Mouse (Mus musculus): Measurements from ENCODE around the gene Nme9. TPM values are rescaled to one million over a fixed set of nuclear protein-coding genes. Genes with fewer than 3 reads are reported as not detected.

Nme9 gene
- polyA plus RNA-seq, 1 experiment from 2014 or later: 1.5 TPM

DNA sequence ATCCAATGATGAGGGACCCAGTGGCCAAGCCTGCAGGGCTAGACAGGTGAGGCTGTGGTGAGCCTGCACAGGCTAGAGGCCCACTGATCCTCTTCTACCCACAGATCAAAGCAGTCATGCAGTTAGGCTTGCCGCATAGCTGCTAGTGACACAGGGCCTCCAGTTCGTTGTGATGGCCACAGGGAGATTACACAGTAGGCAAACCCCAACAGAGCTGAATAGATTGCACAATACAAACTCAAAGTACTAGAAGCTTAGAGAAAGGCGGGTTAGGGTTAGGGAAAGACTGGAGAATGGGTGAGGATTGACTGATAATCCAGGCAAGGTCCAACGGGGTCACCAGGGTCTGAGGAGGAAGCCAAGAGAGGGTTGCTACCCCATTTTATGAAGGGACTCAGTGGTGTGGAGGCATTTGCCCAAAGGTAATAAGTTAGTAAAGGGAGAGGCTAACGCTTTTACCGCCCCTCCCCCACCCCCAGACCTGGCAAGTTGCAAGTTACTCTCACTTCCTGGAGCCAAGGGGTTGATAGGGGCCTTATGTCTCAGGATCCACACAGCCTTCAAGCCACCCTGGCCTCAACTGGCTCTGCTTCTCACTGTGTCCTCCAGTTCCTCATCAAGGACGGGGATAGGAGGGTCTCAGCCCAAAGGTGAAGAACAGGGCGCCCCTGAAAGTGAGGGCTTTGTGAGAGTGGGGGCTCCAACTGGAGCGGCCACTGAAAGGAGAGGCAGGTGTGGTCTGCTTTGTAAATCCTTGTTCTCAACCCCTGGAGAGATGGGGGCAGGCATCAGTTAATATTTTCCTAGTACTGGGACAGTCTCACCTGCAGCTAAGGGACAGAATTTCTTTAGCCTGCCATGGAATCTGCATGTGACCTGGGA is 27.3 kb upstream of the Nme9 start:
- H3K27ac ChIP-seq (ENCODE audit: low read depth, low read length): no peak overlapping the region
- WGBS: 70% methylated on average over 9 of the region's 9 CpGs
- ATAC-seq: no peak
- no peak overlapping the region for H3K4me2 ChIP-seq (ENCODE audit: low read length)
- H3K9ac ChIP-seq (ENCODE audit: low read length): no peak overlapping the region
- no peak for DNase-seq (ENCODE audit: low spot score)
- no peaks in the 10 kb centered on the region for H3K27me3 ChIP-seq (replicated peaks; ENCODE audit: control insufficient read depth, insufficient read depth, low read length)
- H3K9me3 ChIP-seq (replicated peaks; ENCODE audit: control insufficient read depth, low read length): no peaks in the 10 kb centered on the region
- no peak overlapping the region for H3K4me3 ChIP-seq (ENCODE audit: low read depth, low read length)
- no peaks in the 10 kb centered on the region for H3K36me3 ChIP-seq (ENCODE audit: control insufficient read depth, insufficient read depth, low read length)
- H3K4me1 ChIP-seq (ENCODE audit: control insufficient read depth, insufficient read depth, low read length): peaks cover 5% of the 10 kb centered on the region

DNA sequence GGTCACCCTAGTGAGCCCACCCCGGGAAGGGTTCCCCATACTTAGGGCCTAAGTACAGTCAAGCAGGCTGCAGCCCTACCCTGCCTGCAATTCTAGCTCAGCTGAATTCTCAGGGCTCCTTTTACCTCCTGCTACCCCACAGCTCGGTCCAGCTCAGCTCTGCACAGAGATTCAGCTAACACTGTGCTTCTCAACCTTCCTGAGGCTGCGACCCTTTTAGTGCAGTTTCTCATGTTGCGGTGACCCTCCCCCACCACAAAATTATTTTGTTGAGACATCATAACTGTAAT is 26.8 kb upstream of the Nme9 start:
- Histone ChIP-seq H3K27me3 (replicated peaks; ENCODE audit: control insufficient read depth, insufficient read depth, low read length) (no peaks in the 10 kb centered on the region), H3K9me3 (replicated peaks; ENCODE audit: control insufficient read depth, low read length) (no peaks in the 10 kb centered on the region), H3K4me3 (ENCODE audit: low read depth, low read length) (no peak overlapping the region), H3K9ac (ENCODE audit: low read length) (no peak overlapping the region), H3K27ac (ENCODE audit: low read depth, low read length) (no peak overlapping the region), H3K4me1 (ENCODE audit: control insufficient read depth, insufficient read depth, low read length) (peaks cover 5% of the 10 kb centered on the region; the same call in 1 of the 2 replicates), H3K4me2 (ENCODE audit: low read length) (no peak overlapping the region), H3K36me3 (ENCODE audit: control insufficient read depth, insufficient read depth, low read length) (no peaks in the 10 kb centered on the region)
- DNase-seq (ENCODE audit: low spot score) (no peak), ATAC-seq (no peak)
- 79% methylated on average over 4 of the region's 4 CpGs for WGBS

- 73% methylated on average over 9 of the region's 9 CpGs for WGBS
Observed at GRCm38 (mm10) chr9:99425262-99425661, 26.0 kb upstream of the Nme9 start.

DNA sequence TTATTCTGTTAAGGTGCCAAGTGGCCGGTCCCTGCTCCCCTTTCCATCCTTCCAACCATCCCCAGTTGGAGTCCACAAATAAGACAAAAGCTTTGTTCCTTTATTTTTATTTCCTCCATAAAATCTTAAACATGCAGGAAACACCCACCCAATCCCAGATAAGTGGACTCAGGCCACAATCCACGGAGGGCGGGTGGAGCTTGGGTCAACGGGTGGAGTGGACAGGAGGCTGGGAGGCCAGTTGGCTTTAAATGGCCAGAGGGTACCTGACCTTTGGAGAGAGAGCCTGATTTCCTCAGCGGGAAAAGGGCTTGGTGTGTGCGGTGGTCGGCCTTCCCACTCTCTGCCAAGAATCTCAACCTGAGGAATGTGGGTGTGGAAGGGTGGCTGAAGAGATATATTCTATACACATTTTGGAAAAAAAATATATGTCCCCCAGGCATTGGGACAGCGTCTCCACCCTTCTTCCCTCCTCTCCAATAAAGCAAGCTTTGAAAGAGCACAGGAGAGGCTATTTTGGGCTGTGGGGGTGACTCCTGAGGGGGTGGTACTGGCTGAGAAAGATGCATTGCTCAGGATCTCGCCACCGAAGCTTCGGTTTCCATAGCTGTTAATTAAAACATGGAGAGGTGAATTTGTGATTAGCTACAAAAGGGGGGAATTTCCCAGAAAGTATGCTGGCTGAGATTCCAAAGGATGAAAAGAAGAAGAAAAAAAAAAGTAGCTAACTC is 22.5 kb upstream of the Nme9 start:
- peaks cover 11% of the 10 kb centered on the region; the same call in 1 of the 2 replicates for H3K4me1 ChIP-seq (ENCODE audit: control insufficient read depth, insufficient read depth, low read length)
- H3K4me2 ChIP-seq (ENCODE audit: low read length): no peak overlapping the region
- no peak for ATAC-seq
- no peaks in the 10 kb centered on the region for H3K9me3 ChIP-seq (replicated peaks; ENCODE audit: control insufficient read depth, low read length)
- H3K36me3 ChIP-seq (ENCODE audit: control insufficient read depth, insufficient read depth, low read length): no peaks in the 10 kb centered on the region
- H3K27ac ChIP-seq (ENCODE audit: low read depth, low read length): no peak overlapping the region
- DNase-seq (ENCODE audit: low spot score): no peak
- H3K27me3 ChIP-seq (replicated peaks; ENCODE audit: control insufficient read depth, insufficient read depth, low read length): no peaks in the 10 kb centered on the region
- no peak overlapping the region for H3K4me3 ChIP-seq (ENCODE audit: low read depth, low read length)
- no peak overlapping the region for H3K9ac ChIP-seq (ENCODE audit: low read length)
- 73% methylated on average over 11 of the region's 11 CpGs for WGBS

More at GRCm38 (mm10) chr9:99425262-99425661, 26.0 kb upstream of the Nme9 start:
- ATAC-seq: no peak
- Histone ChIP-seq H3K36me3 (ENCODE audit: control insufficient read depth, insufficient read depth, low read length) (no peaks in the 10 kb centered on the region), H3K9ac (ENCODE audit: low read length) (no peak overlapping the region), H3K4me2 (ENCODE audit: low read length) (no peak overlapping the region), H3K27ac (ENCODE audit: low read depth, low read length) (no peak overlapping the region), H3K9me3 (replicated peaks; ENCODE audit: control insufficient read depth, low read length) (no peaks in the 10 kb centered on the region), H3K27me3 (replicated peaks; ENCODE audit: control insufficient read depth, insufficient read depth, low read length) (no peaks in the 10 kb centered on the region), H3K4me3 (ENCODE audit: low read depth, low read length) (no peak overlapping the region), H3K4me1 (ENCODE audit: control insufficient read depth, insufficient read depth, low read length) (peaks cover 5% of the 10 kb centered on the region; the same call in 1 of the 2 replicates)
- no peak for DNase-seq (ENCODE audit: low spot score)

- 85% methylated on average over 3 of the region's 3 CpGs for WGBS
- no peak overlapping the region for H3K27ac ChIP-seq (ENCODE audit: low read depth, low read length)
- ATAC-seq: no peak
Observed at GRCm38 (mm10) chr9:99429845-99430244, 21.4 kb upstream of the Nme9 start.

DNA sequence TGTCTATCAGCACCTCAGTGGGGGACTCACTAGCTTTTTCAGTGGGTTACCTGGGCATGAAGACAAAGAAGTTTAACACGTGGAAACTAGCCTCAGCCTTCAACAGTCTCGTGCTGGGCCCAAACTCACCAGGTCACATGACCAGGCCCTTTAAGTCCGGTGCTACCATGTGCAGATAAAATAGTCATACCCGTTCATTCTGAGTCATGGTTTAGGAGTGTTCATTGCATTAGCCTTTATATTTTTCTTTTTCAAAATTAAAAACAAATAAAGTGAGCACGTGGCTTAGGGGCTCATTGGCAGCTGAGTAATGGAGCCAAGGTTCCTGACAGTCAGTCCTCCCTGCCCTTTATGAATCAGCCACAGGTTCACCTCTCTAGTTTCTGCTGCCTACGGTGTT is 20.5 kb upstream of the Nme9 start:
- Histone ChIP-seq H3K4me3 (ENCODE audit: low read depth, low read length) (no peak overlapping the region), H3K27me3 (replicated peaks; ENCODE audit: control insufficient read depth, insufficient read depth, low read length) (no peaks in the 10 kb centered on the region), H3K4me2 (ENCODE audit: low read length) (no peak overlapping the region), H3K9ac (ENCODE audit: low read length) (no peak overlapping the region), H3K4me1 (ENCODE audit: control insufficient read depth, insufficient read depth, low read length) (peaks cover 25% of the 10 kb centered on the region), H3K36me3 (ENCODE audit: control insufficient read depth, insufficient read depth, low read length) (no peaks in the 10 kb centered on the region), H3K9me3 (replicated peaks; ENCODE audit: control insufficient read depth, low read length) (no peaks in the 10 kb centered on the region), H3K27ac (ENCODE audit: low read depth, low read length) (no peak overlapping the region)
- 86% methylated on average over 6 of the region's 6 CpGs for WGBS
- DNase-seq (ENCODE audit: low spot score): no peak
- no peak for ATAC-seq

More at GRCm38 (mm10) chr9:99429845-99430244, 21.4 kb upstream of the Nme9 start:
- Histone ChIP-seq H3K4me2 (ENCODE audit: low read length) (no peak overlapping the region), H3K36me3 (ENCODE audit: control insufficient read depth, insufficient read depth, low read length) (no peaks in the 10 kb centered on the region), H3K9ac (ENCODE audit: low read length) (no peak overlapping the region), H3K4me1 (ENCODE audit: control insufficient read depth, insufficient read depth, low read length) (peaks cover 21% of the 10 kb centered on the region; the same call in 1 of the 2 replicates), H3K4me3 (ENCODE audit: low read depth, low read length) (no peak overlapping the region), H3K9me3 (replicated peaks; ENCODE audit: control insufficient read depth, low read length) (no peaks in the 10 kb centered on the region), H3K27me3 (replicated peaks; ENCODE audit: control insufficient read depth, insufficient read depth, low read length) (no peaks in the 10 kb centered on the region)
- DNase-seq (ENCODE audit: low spot score): no peak

DNA sequence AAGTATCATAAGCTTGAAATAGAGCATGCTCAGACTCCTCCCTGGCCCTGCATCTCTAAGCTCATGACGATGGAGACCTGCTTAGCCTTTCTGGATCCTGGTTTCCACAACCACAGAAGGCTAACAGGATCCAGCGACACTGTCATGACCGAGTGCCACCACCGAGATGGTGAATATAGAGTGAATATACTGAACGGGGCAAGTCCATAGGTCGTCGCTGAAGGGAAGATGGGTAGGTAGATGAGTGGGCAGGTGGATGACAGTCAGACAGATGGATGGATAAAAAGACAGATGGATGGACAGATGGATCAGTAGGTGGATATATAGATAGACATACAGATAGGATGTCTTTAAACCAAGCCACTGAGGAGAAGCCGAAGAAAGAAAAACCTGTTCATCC is 19.9 kb upstream of the Nme9 start:
- Histone ChIP-seq H3K9ac (ENCODE audit: low read length) (no peak overlapping the region), H3K27ac (ENCODE audit: low read depth, low read length) (no peak overlapping the region), H3K4me3 (ENCODE audit: low read depth, low read length) (no peak overlapping the region), H3K4me1 (ENCODE audit: control insufficient read depth, insufficient read depth, low read length) (peaks cover 25% of the 10 kb centered on the region), H3K27me3 (replicated peaks; ENCODE audit: control insufficient read depth, insufficient read depth, low read length) (no peaks in the 10 kb centered on the region), H3K4me2 (ENCODE audit: low read length) (no peak overlapping the region), H3K36me3 (ENCODE audit: control insufficient read depth, insufficient read depth, low read length) (no peaks in the 10 kb centered on the region), H3K9me3 (replicated peaks; ENCODE audit: control insufficient read depth, low read length) (no peaks in the 10 kb centered on the region)
- 93% methylated on average over 8 of the region's 8 CpGs for WGBS
- DNase-seq (ENCODE audit: low spot score) (no peak), ATAC-seq (no peak)

GRCm38 (mm10) chr9:99431963-99432362 is 19.3 kb upstream of the Nme9 start:
- Histone ChIP-seq H3K4me2 (ENCODE audit: low read length) (no peak overlapping the region), H3K9me3 (replicated peaks; ENCODE audit: control insufficient read depth, low read length) (no peaks in the 10 kb centered on the region), H3K27ac (ENCODE audit: low read depth, low read length) (no peak overlapping the region), H3K36me3 (ENCODE audit: control insufficient read depth, insufficient read depth, low read length) (no peaks in the 10 kb centered on the region), H3K27me3 (replicated peaks; ENCODE audit: control insufficient read depth, insufficient read depth, low read length) (no peaks in the 10 kb centered on the region), H3K4me3 (ENCODE audit: low read depth, low read length) (no peak overlapping the region), H3K4me1 (ENCODE audit: control insufficient read depth, insufficient read depth, low read length) (peaks cover 25% of the 10 kb centered on the region), H3K9ac (ENCODE audit: low read length) (no peak overlapping the region)
- 77% methylated on average over 6 of the region's 6 CpGs for WGBS
- ATAC-seq (no peak), DNase-seq (ENCODE audit: low spot score) (no peak)

DNA sequence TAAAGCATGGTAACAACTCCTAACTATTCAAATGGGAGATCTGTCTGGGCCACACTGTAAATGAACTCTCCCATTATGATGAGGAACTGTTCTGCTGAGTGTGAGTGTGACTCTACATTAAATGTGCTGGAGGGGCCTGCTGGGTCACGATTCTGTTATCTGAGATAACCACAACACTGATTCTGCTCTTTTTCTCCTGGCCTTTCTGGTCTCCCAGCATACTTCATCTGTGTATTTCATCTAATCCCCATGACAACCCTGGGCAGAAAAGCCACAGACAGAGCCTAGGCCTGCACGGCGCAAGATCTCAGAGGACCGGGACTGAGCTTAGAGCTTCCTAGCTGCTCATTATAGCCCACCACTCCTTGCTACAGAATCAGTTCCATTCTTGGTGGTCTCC is 18.8 kb upstream of the Nme9 start:
- 96% methylated on average over 4 of the region's 4 CpGs for WGBS
- DNase-seq (ENCODE audit: low spot score): no peak
- Histone ChIP-seq H3K9me3 (replicated peaks; ENCODE audit: control insufficient read depth, low read length) (no peaks in the 10 kb centered on the region), H3K27ac (ENCODE audit: low read depth, low read length) (no peak overlapping the region), H3K4me1 (ENCODE audit: control insufficient read depth, insufficient read depth, low read length) (peaks cover 25% of the 10 kb centered on the region), H3K27me3 (replicated peaks; ENCODE audit: control insufficient read depth, insufficient read depth, low read length) (0 out of 2 replicates have a peak, but pooled peaks cover 2% of the 10 kb centered on the region), H3K36me3 (ENCODE audit: control insufficient read depth, insufficient read depth, low read length) (no peaks in the 10 kb centered on the region), H3K9ac (ENCODE audit: low read length) (no peak overlapping the region), H3K4me2 (ENCODE audit: low read length) (no peak overlapping the region), H3K4me3 (ENCODE audit: low read depth, low read length) (no peak overlapping the region)
- ATAC-seq: no peak
